Mouse (Mus musculus) kidney, embryonic 16.5 days (tissue): ENCODE data around the gene Zfp934. TPM values are rescaled to one million over a fixed set of nuclear protein-coding genes. Genes with fewer than 3 reads are reported as not detected.
"Not testable (repeated sequence)": the region's sequence is repeated elsewhere in the genome, so short reads cannot be mapped to it uniquely, and the experiment has no call there.

ENCODE experiments used
- ATAC-seq: fragments of 200-750 bp; cut with Nextera tagmentation; 2 replicates; pipeline ENCODE4 v1.8.0; 2017; ENCODE audit warnings: moderate TSS enrichment; ENCODE audit not compliant: low FRiP score, low TSS enrichment
- H3K27ac ChIP-seq: fragments of 300-500 bp; sonication (generic); 2 replicates; pipeline ENCODE4 v1.5.1; 2014; ENCODE audit warnings: low read length
- H3K27me3 ChIP-seq: fragments of 300-500 bp; sonication (generic); 2 replicates; pipeline ENCODE4 v1.6.1; 2014; ENCODE audit warnings: low read length, control low read depth, mixed read lengths; ENCODE audit not compliant: insufficient read depth
- H3K36me3 ChIP-seq: fragments of 300-500 bp; sonication (generic); 2 replicates; pipeline ENCODE4 v1.6.1; 2014; ENCODE audit warnings: low read length, control low read depth, mixed read lengths; ENCODE audit not compliant: insufficient read depth
- H3K4me1 ChIP-seq: fragments of 300-500 bp; sonication (generic); 2 replicates; pipeline ENCODE4 v1.6.1; 2014; ENCODE audit warnings: low read length, control low read depth, mixed read lengths; ENCODE audit not compliant: insufficient read depth
- H3K4me2 ChIP-seq: fragments of 300-500 bp; sonication (generic); replicated peaks from 2 replicates; pipeline ENCODE4 v1.6.1; 2014; ENCODE audit warnings: low read depth, low read length
- H3K4me3 ChIP-seq: fragments of 300-500 bp; sonication (generic); 2 replicates; pipeline ENCODE4 v1.5.1; 2014; ENCODE audit warnings: mild to moderate bottlenecking, low read length
- H3K9ac ChIP-seq: fragments of 300-500 bp; sonication (generic); replicated peaks from 2 replicates; pipeline ENCODE4 v1.6.1; 2014; ENCODE audit warnings: low read length
- H3K9me3 ChIP-seq: fragments of 300-500 bp; sonication (generic); 2 replicates; pipeline ENCODE4 v1.6.1; 2016; ENCODE audit warnings: low read length, control low read depth
- WGBS: fragments of 180-500 bp; shearing (Covaris S2); extraction: QIAGEN DNeasy Blood & Tissue Kit; methylation state at CpG from one replicate; pipeline ENCODE4 v1.1.7; 2014; 5-methylcytosine and 5-hydroxymethylcytosine counted together
- polyA plus RNA-seq: library from polyadenylated mRNA; unstranded; fragments of >200 nt; fragmentation: Nextera tagmentation; extraction: Ambion mirVana; gene quantifications from 2 replicates; pipeline ENCODE4 v1.2.1, GENCODE M21; 2015

Gene Zfp934
- 19.1 and 20.0 TPM in 2 replicates for polyA plus RNA-seq

DNA sequence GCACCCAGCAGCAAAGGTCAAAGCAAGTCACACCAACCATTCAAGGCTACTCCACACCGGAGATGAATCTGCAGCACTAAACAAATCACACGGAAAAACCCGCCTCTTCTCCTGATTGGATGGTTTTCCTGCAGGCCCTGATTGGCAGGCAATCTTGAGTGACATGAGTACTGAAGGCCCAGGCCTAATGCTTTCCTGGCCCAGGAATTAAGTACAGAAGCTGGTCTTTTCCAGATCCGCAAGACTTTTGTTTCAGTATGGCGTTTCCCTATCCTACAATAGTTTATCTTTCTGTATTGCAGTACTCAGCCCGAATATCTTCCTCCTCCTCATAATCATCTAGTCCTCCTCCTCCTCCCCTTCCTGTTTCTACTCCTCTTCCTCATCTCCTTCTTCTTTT is at the start of gene Zfp934:
Gene Zfp934 (minus strand): TSS at position 101 of the 400 bp plus-strand sequence.
- H3K27me3 ChIP-seq, H3K4me2 ChIP-seq, H3K4me3 ChIP-seq, H3K4me1 ChIP-seq, H3K9ac ChIP-seq, H3K36me3 ChIP-seq, H3K9me3 ChIP-seq, H3K27ac ChIP-seq, ATAC-seq: not testable (repeated sequence)
- 99% methylated on average over 3 of the region's 6 CpGs for WGBS

DNA sequence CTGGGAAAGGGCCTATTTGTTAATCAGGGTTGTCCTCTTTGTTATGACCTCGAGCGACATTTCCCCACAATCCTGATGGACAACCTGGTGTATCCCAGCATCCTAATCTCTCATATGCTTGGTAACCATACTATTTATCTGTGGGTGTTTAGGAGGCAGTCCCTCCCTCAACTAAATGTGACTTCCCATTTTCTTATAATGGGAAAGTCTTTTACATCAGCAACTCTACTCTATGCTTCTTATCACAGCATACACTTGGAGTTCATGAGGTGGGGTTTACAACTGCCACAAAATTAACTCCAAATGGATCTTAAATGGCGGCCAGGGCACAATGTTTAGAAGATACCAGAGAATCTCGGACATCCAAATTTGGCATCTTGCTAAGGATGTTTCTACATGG is 46.5 kb upstream of the Zfp934 start:
- H3K4me2 ChIP-seq, H3K4me1 ChIP-seq, H3K4me3 ChIP-seq, ATAC-seq, H3K9ac ChIP-seq, H3K27me3 ChIP-seq, H3K9me3 ChIP-seq, H3K36me3 ChIP-seq, H3K27ac ChIP-seq: not testable (repeated sequence)
- 96% methylated on average over 4 of the region's 4 CpGs for WGBS

DNA sequence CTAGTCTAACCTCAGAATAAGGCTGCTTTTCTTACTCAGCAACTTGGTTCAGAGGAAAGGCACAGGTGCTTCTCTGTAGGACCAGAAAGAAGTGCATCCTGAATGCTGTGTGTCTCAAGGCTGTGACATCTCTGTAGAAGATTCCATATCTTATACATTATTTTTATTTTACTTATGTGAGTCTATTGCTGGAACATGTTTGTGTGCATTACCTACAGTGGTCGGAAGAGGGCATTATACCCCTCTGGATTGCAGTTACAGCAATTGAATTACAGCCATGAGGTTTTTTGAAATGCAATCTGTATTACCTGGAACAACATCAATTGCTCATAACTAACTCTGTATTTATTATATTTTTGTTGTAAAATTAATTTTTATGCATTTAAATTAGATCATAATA is 9.3 kb downstream of the Zfp934 start:
- H3K27ac ChIP-seq, H3K9ac ChIP-seq, H3K4me3 ChIP-seq, H3K27me3 ChIP-seq, H3K9me3 ChIP-seq, ATAC-seq, H3K4me2 ChIP-seq, H3K4me1 ChIP-seq, H3K36me3 ChIP-seq: not testable (repeated sequence)
- WGBS = 47% methylated on average over 1 of the region's 1 CpGs

DNA sequence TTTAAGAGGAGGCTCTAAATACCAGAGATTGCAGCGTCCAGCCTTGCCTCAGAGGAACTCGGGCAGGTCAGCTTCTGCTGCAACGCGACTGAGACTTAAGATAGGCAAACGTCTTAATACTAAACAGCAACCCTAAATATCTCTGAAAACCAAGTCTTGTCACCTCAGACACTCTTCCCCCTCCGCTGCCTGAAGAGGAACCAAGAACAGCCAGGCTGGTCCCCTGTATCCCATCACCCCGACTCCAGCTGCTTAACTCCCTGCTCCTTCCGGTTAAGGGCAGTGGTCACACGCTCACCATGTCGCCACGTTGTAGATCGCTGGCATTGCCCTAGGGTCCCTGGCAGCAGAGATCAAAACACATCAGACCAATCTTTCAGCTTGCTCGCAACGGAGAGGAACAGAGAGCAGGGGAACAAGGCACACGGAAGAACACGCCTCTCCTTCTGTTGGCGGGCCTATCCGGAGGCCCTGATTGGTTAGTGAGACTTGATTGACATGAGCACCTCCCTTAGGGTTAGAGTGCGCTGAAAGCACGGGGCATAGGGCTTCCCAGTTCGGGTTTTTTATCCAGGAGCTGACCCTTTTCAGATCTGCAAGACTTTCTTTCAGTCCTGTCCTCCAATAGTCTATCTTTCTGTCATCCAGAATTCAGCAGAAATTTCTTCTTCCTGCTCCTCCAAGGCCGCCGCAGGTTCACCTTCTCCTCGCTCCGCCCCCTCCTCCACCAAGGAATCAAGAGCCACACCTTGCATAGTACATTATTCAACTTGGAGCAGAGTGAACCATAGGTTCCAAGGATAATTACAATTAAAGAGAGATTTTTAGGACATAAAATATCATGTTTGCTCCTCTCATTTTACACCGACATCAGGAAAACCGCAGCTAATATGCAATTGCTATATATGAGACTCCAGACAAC is 12.5 kb downstream of the Zfp934 start, which contains the start of gene Zfp935:
Gene Zfp935 (minus strand): TSS at position 323 of the 922 bp plus-strand sequence.
- H3K4me3 ChIP-seq = peak within 1 kb of the TSS; percentile 47
- not testable (repeated sequence) for H3K27ac ChIP-seq, H3K4me1 ChIP-seq, H3K27me3 ChIP-seq
- H3K9ac ChIP-seq = peak within 1 kb of the TSS; percentile 63
- 2% methylated on average over 25 of the region's 27 CpGs for WGBS
- peak within 1 kb of the TSS; percentile 39 for H3K4me2 ChIP-seq
- ATAC-seq = peak; percentile 49; the same call in 1 of the 2 replicates
- peaks cover 17% of the 10 kb centered on the region for H3K36me3 ChIP-seq
- H3K9me3 ChIP-seq = peaks cover 17% of the 10 kb centered on the region

DNA sequence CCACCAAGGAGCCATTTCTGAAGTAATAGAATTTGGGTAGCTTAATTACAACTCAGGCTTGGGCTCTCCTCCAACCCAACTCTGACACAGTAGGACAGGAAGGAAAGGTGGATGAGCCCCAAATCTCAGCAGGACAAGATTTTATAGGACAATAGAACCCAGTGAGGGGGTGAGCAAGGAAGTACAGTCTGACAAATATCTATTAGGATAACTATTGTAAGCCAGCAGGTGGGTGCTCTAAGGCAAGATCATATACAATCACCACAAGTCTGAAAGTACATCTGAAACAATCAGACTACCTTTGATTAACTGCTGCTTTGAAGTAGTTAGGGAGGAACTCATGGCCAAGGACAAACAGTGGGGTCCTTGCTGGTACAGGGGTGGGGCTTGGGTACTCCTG is 40.9 kb downstream of the Zfp934 start:
- not testable (repeated sequence) for ATAC-seq

DNA sequence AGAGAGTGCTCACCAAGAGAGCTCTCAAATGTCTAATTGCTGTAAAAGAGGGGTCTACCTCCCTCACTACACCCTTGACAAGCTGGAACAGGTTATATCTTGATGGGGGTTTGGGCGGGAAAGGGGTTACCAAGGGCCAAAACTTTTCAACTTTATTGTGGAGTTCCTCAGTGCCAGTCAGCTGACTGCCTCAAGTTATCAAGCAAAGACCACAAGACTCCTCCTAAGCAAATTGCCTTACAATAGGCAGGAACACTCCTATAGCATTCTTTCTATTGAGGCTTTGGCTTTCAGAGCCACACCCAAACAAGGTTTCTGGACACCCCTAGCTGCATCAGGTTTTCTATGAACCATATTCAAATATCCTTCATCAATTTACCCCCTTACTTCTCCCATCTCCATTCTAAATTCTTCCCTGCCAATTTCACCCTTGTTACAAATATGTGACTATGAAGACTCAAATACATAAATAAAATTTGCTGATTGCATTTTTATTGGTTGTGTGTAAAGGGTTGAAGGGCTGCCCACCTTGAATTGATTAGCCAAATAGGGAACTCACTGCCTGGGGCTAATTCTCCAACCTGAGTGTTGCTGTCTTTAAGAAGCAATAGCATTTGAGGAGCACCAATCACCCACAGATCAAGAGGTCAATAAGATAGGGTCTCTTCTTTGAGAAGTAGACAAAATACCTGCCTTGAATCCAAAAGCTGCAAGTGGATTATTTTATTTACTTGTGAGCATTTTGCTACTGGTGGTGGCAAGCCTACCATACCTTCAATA is 60.2 kb downstream of the Zfp934 start:
- H3K27ac ChIP-seq, H3K9ac ChIP-seq, H3K9me3 ChIP-seq, ATAC-seq, H3K4me3 ChIP-seq, H3K27me3 ChIP-seq, H3K4me2 ChIP-seq, H3K4me1 ChIP-seq, H3K36me3 ChIP-seq: not testable (repeated sequence)
- WGBS = 96% methylated on average over 1 of the region's 1 CpGs

More for the DNA sequence above, 40.9 kb downstream of the Zfp934 start:
- not testable (repeated sequence) for H3K27me3 ChIP-seq, H3K9me3 ChIP-seq, H3K27ac ChIP-seq, H3K4me3 ChIP-seq, H3K36me3 ChIP-seq, H3K4me2 ChIP-seq, H3K9ac ChIP-seq, H3K4me1 ChIP-seq

DNA sequence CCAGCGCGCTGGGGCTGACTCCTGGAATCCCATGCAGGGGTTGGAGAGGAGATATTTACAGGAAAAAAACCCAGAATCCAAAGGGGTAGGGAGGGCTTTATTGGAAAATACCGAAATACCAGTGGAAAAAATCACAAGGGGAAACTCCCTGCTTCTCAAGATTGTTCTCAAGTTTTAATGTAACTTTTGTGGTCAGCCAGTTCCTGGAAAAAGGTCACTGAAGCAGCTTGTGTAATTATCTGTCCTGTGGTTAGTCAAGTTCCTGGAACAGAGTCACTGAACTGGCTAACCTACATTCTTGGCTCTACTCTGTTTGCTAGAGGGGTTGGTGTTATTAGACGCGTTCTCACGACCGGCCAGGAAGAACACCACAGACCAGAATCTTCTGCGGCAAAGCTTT is 98.3 kb downstream of the Zfp934 start:
- not testable (repeated sequence) for H3K9ac ChIP-seq, H3K9me3 ChIP-seq, H3K4me1 ChIP-seq, H3K27me3 ChIP-seq, H3K27ac ChIP-seq, H3K36me3 ChIP-seq, H3K4me3 ChIP-seq, ATAC-seq, H3K4me2 ChIP-seq
- 92% methylated on average over 8 of the region's 8 CpGs for whole genome bisulfite sequencing

DNA sequence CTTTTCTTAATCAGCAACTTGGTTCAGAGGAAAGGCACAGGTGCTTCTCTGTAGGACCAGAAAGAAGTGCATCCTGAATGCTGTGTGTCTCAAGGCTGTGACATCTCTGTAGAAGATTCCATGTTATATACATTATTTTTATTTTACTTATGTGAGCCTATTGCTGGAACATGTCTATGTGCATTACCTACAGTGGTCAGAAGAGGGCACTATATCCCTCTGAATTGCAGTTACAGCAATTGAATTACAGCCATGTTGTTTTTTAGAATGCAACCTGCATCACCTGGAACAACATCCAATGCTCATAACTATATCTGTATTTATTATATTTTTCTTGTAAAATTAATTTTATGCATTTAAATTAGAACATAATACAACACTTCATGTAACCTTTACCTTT is 101.1 kb downstream of the Zfp934 start:
- not testable (repeated sequence) for H3K27ac ChIP-seq, H3K9ac ChIP-seq, H3K36me3 ChIP-seq, ATAC-seq, H3K4me2 ChIP-seq, H3K27me3 ChIP-seq, H3K9me3 ChIP-seq, H3K4me3 ChIP-seq, H3K4me1 ChIP-seq

DNA sequence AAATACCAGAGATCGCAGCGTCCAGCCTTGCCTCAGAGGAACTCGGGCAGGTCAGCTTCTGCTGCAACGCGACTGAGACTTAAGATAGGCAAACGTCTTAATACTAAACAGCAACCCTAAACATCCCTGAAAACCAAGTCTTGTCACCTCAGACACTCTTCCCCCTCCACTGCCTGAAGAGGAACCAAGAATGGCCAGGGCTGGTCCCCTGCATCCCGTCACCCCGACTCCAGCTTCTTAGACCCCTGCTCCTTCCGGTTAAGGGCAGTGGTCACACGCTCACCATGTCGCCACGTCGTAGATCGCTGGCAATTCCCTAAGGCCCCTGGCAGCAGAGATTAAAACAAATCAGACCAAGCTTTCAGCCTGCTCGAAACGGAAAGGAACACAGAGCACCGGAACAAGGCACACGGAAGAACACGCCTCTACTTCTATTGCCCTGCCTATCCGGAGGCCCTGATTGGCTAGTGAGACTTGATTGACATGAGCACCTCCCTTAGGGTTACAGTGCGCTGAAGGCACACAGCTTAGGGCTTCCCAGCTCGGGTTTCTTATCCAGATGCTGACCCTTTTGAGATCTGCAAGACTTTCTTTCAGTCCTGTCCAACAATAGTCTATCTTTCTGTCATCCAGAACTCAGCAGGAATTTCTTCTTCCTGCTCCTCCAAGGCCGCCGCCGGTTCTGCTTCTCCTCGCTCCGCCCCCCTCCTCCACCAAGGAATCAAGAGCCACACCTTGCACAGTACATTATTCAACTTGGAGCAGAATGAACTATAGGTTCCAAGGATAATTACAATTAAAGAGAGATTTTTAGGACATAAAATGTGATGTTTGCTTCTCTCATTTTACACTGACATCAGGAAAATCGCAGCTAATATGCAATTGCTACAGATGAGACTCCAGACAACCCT is 104.3 kb downstream of the Zfp934 start, which contains the start of gene Gm49359:
Gene Gm49359 (minus strand): TSS at position 409 of the 911 bp plus-strand sequence.
- H3K27me3 ChIP-seq, H3K9me3 ChIP-seq, H3K4me1 ChIP-seq: not testable (repeated sequence)
- peak; percentile 100 for ATAC-seq
- peak within 1 kb of the TSS; percentile 71 for H3K4me3 ChIP-seq
- peak within 1 kb of the TSS; percentile 80 for H3K9ac ChIP-seq
- 1% methylated on average over 27 of the region's 28 CpGs for WGBS
- H3K4me2 ChIP-seq = peak within 1 kb of the TSS; percentile 43
- peak within 1 kb of the TSS; percentile 85 for H3K27ac ChIP-seq
- H3K36me3 ChIP-seq = peaks cover 12% of the 10 kb centered on the region
